Mouse (Mus musculus) kidney, embryonic 14.5 days (tissue): ENCODE measurements around the gene Ccdc88c. TPM values are rescaled to one million over a fixed set of nuclear protein-coding genes. Genes with fewer than 3 reads are reported as not detected.

Experiments
- ATAC-seq: fragments of 200-750 bp; cut with Nextera tagmentation; 2 replicates; pipeline ENCODE4 v1.8.0; 2017; ENCODE audit warnings: moderate number of reproducible peaks, mild to moderate bottlenecking, moderate TSS enrichment, moderate library complexity; ENCODE audit not compliant: low FRiP score, low TSS enrichment
- H3K27ac ChIP-seq: fragments of 300-500 bp; sonication (generic); 2 replicates; pipeline ENCODE4 v1.5.1; 2014; ENCODE audit warnings: low read depth, mild to moderate bottlenecking, low read length, moderate library complexity, mixed read lengths
- H3K27me3 ChIP-seq: fragments of 300-500 bp; sonication (generic); 2 replicates; pipeline ENCODE4 v1.6.1; 2014; ENCODE audit warnings: mild to moderate bottlenecking, low read length; ENCODE audit not compliant: control insufficient read depth, insufficient read depth
- H3K36me3 ChIP-seq: fragments of 300-500 bp; sonication (generic); 2 replicates; pipeline ENCODE4 v1.6.1; 2014; ENCODE audit warnings: low read length, mixed read lengths; ENCODE audit not compliant: control insufficient read depth, insufficient read depth
- H3K4me1 ChIP-seq: fragments of 300-500 bp; sonication (generic); 2 replicates; pipeline ENCODE4 v1.6.1; 2014; ENCODE audit warnings: low read length, mixed read lengths; ENCODE audit not compliant: control insufficient read depth, insufficient read depth
- H3K4me2 ChIP-seq: fragments of 300-500 bp; sonication (generic); replicated peaks from 2 replicates; pipeline ENCODE4 v1.6.1; 2014; ENCODE audit warnings: low read depth, mild to moderate bottlenecking, low read length
- H3K4me3 ChIP-seq: fragments of 300-500 bp; sonication (generic); 2 replicates; pipeline ENCODE4 v1.5.1; 2014; ENCODE audit warnings: mild to moderate bottlenecking, low read length
- H3K9ac ChIP-seq: fragments of 300-500 bp; sonication (generic); 2 replicates; pipeline ENCODE4 v1.6.1; 2014; ENCODE audit warnings: low read depth, mild to moderate bottlenecking, low read length, moderate library complexity
- H3K9me3 ChIP-seq: fragments of 300-500 bp; sonication (generic); 2 replicates; pipeline ENCODE4 v1.6.1; 2016; ENCODE audit warnings: low read length; ENCODE audit not compliant: control insufficient read depth
- WGBS: fragments of 180-500 bp; shearing (Covaris S2); extraction: QIAGEN DNeasy Blood & Tissue Kit; methylation state at CpG from one replicate; pipeline ENCODE4 v1.1.7; 2014; 5-methylcytosine and 5-hydroxymethylcytosine counted together
- polyA plus RNA-seq: library from polyadenylated mRNA; unstranded; fragments of >200 nt; fragmentation: Nextera tagmentation; extraction: Ambion mirVana; gene quantifications from 2 replicates; pipeline ENCODE4 v1.2.1, GENCODE M21; 2014

Gene Ccdc88c
- polyA plus RNA-seq, 1 experiment from 2014 or later, result 15.3 TPM

- no peak overlapping the region; the same call in 1 of the 2 replicates for H3K9ac ChIP-seq
- H3K4me1 ChIP-seq, result no peaks in the 10 kb centered on the region
- H3K9me3 ChIP-seq, result no peaks in the 10 kb centered on the region
- no peak overlapping the region for H3K4me3 ChIP-seq
- no peaks in the 10 kb centered on the region for H3K27me3 ChIP-seq
- H3K36me3 ChIP-seq, result peaks cover 72% of the 10 kb centered on the region
- no peak overlapping the region for H3K27ac ChIP-seq
- no peak for ATAC-seq
- no peak overlapping the region for H3K4me2 ChIP-seq
- 84% methylated on average over 4 of the region's 4 CpGs for WGBS
Observed at GRCm38 (mm10) chr12:100943146-100943545, 85.7 kb downstream of the Ccdc88c start.

GRCm38 (mm10) chr12:100941361-100941760 lies 87.5 kb downstream of the Ccdc88c start:
- Histone ChIP-seq H3K9me3 (no peaks in the 10 kb centered on the region), H3K36me3 (peaks cover 62% of the 10 kb centered on the region), H3K9ac (no peak overlapping the region)

GRCm38 (mm10) chr12:100937441-100938360 lies 91.2 kb downstream of the Ccdc88c start:
- Histone ChIP-seq H3K4me2 (no peak overlapping the region), H3K9ac (no peak overlapping the region), H3K9me3 (no peaks in the 10 kb centered on the region), H3K27me3 (no peaks in the 10 kb centered on the region), H3K36me3 (peaks cover 44% of the 10 kb centered on the region), H3K27ac (peak overlapping the region; percentile 33; the same call in 1 of the 2 replicates), H3K4me1 (0 out of 2 replicates have a peak, but pooled peaks cover 4% of the 10 kb centered on the region), H3K4me3 (no peak overlapping the region)
- WGBS, result 58% methylated on average over 21 of the region's 21 CpGs
- ATAC-seq, result peak; percentile 30; the same call in 1 of the 2 replicates

More at GRCm38 (mm10) chr12:100941361-100941760, 87.5 kb downstream of the Ccdc88c start:
- ATAC-seq, result no peak
- Histone ChIP-seq H3K27ac (no peak overlapping the region), H3K4me2 (no peak overlapping the region), H3K27me3 (no peaks in the 10 kb centered on the region), H3K4me3 (no peak overlapping the region), H3K4me1 (0 out of 2 replicates have a peak, but pooled peaks cover 4% of the 10 kb centered on the region)
- 83% methylated on average over 3 of the region's 3 CpGs for WGBS

- no peak overlapping the region for H3K4me3 ChIP-seq
- 0 out of 2 replicates have a peak, but pooled peaks cover 4% of the 10 kb centered on the region for H3K4me1 ChIP-seq
- H3K36me3 ChIP-seq, result peaks cover 43% of the 10 kb centered on the region
- no peaks in the 10 kb centered on the region for H3K27me3 ChIP-seq
- no peaks in the 10 kb centered on the region for H3K9me3 ChIP-seq
- 0 out of 2 replicates have a peak, but pooled peaks have one; percentile 10 for ATAC-seq
- peak overlapping the region; percentile 42; the same call in 1 of the 2 replicates for H3K27ac ChIP-seq
- no peak overlapping the region for H3K4me2 ChIP-seq
- H3K9ac ChIP-seq, result no peak overlapping the region
- 82% methylated on average over 4 of the region's 4 CpGs for WGBS
Observed at GRCm38 (mm10) chr12:100936737-100937136, 92.1 kb downstream of the Ccdc88c start.

DNA sequence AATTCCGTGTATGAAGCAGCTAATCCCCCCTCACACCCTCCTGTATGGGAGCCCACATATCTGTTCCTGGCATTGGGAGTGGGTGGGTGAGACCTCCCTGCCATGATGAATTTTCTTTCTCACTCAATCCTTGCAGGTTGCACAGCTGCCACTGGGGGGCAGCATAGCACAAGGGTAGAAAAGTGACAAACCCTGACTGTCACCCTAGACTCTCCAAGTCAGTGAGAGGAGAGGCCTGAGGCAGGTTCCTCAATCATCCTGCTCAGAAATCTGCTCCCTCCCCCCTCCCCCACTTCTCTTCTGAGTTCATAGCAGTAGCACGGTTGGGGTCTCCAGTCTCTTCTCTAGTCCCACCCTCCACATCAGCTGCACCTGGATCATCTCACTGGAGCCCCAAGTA lies 92.7 kb downstream of the Ccdc88c start:
- Histone ChIP-seq H3K36me3 (peaks cover 41% of the 10 kb centered on the region), H3K27me3 (no peaks in the 10 kb centered on the region), H3K4me1 (0 out of 2 replicates have a peak, but pooled peaks cover 4% of the 10 kb centered on the region), H3K4me2 (no peak overlapping the region), H3K9me3 (no peaks in the 10 kb centered on the region), H3K9ac (no peak overlapping the region), H3K4me3 (no peak overlapping the region), H3K27ac (no peak overlapping the region; the same call in 1 of the 2 replicates)
- ATAC-seq, result peak; percentile 53; the same call in 1 of the 2 replicates
- WGBS, result 14% methylated on average over 2 of the region's 2 CpGs

- Histone ChIP-seq H3K36me3 (peaks cover 38% of the 10 kb centered on the region), H3K27ac (no peak overlapping the region), H3K9ac (no peak overlapping the region), H3K9me3 (no peaks in the 10 kb centered on the region), H3K4me3 (no peak overlapping the region), H3K27me3 (no peaks in the 10 kb centered on the region), H3K4me2 (no peak overlapping the region), H3K4me1 (0 out of 2 replicates have a peak, but pooled peaks cover 4% of the 10 kb centered on the region)
- no peak for ATAC-seq
- 85% methylated on average over 5 of the region's 5 CpGs for WGBS
Observed at GRCm38 (mm10) chr12:100934796-100935195, 94.1 kb downstream of the Ccdc88c start.

DNA sequence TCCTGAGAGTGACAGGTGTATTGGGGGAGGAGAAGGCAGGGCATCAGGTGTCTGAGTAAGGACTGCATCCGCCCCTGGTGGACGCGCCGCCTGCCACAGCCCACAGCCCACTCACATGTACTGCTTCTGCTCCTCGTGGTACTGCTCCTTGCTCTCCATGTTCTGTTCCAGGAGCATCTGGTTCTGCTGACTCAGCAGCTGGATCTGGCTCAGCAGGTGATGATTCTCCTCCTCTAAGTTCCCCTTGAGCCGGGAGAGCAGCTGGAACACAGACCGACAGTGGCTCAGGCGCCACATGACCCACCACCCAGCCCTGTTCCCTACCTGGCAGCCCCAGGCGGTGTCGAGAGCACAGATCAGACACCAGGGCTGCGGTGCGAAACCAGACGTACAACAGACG lies 97.2 kb downstream of the Ccdc88c start:
- peaks cover 39% of the 10 kb centered on the region for H3K36me3 ChIP-seq
- no peaks in the 10 kb centered on the region for H3K9me3 ChIP-seq
- 96% methylated on average over 14 of the region's 14 CpGs for WGBS

DNA sequence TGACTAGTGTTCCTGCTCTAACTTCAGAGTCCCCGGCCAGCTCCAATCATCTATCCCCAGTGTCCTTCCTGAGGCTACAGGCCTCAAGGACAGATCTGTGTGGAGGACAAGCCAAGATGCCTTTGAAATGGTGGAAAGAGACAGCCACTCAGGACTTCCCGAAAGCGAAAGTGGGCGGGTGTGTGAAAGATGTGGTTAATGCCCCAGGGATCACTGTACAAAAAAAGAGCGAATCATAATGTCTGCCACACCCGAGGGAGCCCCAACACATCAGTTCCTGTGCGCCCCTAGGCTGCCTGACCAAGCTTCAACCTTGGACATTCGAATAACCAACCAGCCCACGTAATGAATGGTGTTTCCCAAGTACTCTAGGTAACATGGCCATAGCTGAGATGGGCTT lies 100.6 kb downstream of the Ccdc88c start:
- no peaks in the 10 kb centered on the region for H3K27me3 ChIP-seq
- H3K36me3 ChIP-seq, result peaks cover 51% of the 10 kb centered on the region
- 93% methylated on average over 9 of the region's 9 CpGs for WGBS
- no peak overlapping the region for H3K9ac ChIP-seq
- H3K4me1 ChIP-seq, result no peaks in the 10 kb centered on the region
- ATAC-seq, result no peak
- no peak overlapping the region for H3K4me2 ChIP-seq
- H3K27ac ChIP-seq, result no peak overlapping the region
- no peak overlapping the region for H3K4me3 ChIP-seq
- no peaks in the 10 kb centered on the region for H3K9me3 ChIP-seq

More for the DNA sequence above, 97.2 kb downstream of the Ccdc88c start:
- no peak for ATAC-seq
- Histone ChIP-seq H3K27me3 (no peaks in the 10 kb centered on the region), H3K4me2 (no peak overlapping the region), H3K4me1 (no peaks in the 10 kb centered on the region), H3K4me3 (no peak overlapping the region), H3K9ac (no peak overlapping the region), H3K27ac (no peak overlapping the region)
